Mouse (Mus musculus) frontal cortex, adult (tissue): ENCODE measurements around the gene Coq7.
A peak's percentile ranks its signal among the peaks of the same experiment; 100 is the strongest.

Experiments used
- ATAC-seq: cut with Nextera tagmentation; 2 replicates; pipeline ENCODE4 v1.9.2; 2017; ENCODE audit warnings: mild to moderate bottlenecking, moderate library complexity, mixed read lengths; ENCODE audit not compliant: low TSS enrichment

The Coq7 gene

DNA sequence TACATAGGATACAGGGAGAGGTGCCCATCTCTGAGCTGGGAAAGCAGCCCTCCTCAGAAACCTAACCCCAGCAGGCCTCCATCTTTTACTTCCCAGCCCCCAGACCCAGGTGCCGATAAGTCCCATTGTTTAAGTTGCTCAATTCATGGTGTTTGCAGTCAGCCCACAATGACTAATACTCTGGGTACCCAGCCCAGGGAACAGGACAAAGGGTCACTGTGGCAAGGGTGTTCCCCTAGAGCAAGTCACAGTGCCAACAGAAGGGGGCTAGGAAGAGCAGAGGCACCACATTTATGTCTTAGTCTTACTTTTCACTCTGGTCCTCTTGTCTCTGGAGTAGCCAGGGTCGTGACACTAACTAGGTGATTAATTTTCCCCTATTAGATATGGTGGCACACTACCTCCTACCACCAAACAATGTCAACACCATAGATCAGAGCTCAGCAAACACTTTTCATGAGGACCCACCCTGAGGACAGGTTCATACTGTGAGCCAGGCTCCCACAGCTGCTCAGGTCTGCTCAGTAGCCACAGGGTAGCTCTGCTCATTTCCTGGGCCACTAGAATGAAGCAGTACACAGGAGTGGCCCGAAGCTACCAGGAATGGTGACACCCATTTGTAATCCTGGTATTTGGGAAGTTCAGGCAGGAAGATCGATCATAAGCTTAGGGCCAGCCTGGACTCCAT lies 38.1 kb downstream of the Coq7 start:
- ATAC-seq: no peak

DNA sequence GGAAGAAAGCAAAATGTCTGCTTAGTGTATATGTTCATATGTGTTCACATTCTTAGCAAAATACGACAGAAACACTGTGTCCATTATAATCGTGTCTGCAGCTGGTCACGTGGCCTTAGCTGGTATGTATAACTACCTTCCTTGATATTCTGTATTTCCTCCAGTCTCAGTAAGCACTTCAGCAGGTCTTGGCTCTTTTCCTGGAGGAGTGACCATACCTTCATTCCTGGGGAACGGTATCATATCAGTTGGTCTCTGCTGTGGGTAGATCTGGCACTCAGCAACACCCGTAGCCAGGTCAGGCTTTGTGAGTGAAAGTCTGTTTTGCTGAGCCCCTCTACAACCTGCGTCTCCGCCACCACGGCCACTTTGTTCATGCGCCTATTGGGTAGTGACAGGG lies 39.3 kb downstream of the Coq7 start:
- ATAC-seq: no peak

DNA sequence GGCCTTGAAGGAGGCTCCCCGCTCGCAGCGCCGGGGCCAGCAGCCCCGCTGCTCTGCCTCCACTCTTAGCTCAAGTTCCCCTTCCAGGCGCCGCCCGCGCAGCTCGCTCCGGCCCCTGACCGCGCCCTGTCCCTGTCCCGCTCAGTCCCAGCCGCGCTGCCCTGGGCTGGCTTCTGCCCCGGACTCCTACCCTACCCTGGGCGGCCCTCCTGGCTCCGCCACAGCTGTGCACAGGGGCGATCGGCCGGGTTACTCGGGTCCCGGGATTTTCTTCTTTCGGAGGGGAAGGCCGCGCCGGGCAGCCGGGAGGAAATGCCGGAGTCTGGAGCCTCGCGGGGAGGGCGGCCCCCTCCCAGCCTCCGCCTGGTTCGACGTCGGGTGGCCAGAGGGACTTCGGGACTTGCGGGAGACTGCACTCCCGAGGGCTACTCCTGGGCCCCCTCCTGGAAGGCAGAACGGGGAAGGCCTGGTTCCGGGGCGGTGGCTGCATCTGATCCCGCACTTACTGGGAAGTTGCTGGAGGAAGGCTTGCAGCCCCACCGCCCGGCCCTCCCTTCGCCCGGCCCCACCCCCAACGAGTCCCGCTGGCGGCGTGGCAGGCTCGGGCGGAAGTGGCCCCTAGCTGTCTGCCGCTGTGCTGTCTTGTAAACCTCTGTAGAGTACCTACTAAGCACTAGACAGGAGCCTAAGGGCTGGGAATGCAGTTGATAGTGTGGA lies 41.6 kb downstream of the Coq7 start, which contains the start of gene Itpripl2:
Gene Itpripl2 (minus strand): TSS at position 545 of the 717 bp plus-strand sequence.
- ATAC-seq: peak; percentile 44

DNA sequence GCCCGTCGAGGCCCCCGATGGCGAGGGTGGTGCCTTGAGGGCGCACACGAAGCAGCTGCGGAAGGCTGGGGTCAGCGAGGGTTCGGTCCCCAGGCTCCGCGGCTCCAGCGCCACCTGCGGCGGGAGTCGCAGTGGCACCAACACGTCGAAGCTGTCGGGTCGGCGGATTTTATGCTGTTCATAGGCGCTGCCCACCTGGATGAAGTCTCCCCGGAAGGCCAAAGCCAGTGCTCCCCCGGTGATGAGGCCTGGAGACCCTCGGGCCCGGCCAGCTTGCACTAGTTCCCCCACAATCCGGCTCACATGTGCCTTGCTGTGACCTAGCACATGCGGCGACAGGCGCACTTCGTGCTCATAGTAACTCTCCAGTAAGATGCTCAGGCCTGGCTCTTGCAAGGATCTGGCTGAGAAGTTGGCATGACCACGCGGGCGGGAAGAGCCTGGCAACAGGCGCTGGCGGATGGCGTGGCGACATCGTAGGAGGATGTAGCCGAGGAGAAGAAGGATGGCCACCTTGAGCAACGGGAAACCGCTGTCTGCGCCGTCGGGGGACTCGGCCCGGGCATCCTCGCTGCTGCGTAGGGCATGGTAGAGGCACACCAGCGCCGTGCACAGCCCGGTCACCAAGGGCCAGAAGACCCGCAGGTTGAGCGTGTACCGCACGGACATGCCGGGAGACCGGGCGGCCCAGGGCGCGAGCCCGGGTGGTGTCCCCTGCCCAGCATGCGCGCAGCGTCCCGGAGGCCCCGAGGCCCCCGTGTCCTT lies 42.3 kb downstream of the Coq7 start:
- ATAC-seq: no peak

DNA sequence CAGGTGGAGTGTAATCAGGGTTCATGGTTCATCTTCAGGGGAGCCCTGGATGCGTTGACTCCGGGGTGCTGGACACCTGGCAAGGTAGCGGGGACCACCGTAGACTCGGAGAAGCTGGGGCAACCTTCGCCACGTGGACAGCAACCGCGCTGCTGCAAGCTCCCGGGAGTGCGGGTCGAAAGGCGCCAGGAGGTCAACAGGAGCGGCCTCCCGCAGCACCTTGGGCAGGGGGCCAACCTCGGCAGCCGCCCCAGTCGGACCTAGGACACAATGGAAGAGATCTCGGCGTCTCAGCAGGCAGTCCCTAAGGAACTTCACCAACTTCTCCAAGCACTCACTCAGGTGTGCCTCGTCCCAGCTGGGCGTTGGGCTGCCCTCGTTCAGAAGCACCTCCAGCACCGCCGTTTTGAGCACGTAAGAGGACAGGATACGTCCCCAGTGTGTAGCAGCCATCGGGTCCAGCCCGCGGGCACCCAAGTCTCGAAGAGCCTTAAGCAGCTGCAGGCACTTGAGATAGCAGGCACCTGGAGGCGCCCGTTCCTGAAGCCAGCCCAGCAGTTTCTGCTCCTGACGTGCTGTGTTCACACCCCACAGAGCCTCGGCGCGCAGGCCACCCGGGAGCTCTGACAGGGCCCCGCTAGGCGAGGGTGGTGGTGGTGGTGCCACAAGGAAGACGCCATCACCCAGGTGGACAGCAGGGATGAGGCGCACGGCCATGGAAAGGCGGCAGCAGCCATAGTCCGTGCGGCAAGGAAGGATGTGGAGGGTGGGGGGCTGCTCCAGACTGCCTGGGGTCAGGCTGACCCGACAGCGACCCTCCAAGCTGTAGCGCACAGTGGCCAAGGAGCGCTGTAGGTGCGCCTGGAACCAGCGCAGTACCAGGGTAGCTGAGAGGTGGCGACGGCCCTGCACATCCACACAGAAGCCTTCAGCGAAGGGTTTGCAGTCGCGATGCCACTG lies 43.2 kb downstream of the Coq7 start:
- no peak for ATAC-seq

DNA sequence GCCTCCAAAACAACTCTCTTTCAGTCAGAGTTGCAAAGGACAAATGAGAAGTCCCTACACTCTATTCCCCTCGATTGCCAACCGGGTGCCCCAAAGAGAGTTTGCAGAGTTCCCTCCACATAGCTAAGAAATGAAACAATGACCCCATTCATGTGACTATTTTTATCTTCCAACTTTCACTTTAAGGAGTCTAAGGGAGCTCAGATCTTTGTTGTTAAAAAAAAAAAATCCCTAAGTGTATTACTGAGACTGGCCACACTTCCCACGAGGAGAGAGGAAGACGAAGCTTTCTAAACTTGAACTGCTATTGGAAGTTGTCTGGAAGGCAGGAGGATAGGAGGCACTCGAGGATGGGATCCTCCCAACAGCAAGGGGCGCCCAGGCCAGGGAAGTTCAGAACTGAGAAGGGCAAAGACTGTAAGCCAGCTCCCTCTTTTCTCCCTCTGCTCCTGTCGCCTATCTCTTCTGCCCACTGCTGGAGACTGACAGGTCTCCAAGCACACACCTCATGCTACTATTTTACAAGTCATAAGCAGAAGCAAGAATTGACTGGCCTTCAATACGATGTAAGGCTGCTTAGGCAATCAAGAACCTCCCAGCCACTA lies 45.0 kb downstream of the Coq7 start:
- no peak for ATAC-seq

DNA sequence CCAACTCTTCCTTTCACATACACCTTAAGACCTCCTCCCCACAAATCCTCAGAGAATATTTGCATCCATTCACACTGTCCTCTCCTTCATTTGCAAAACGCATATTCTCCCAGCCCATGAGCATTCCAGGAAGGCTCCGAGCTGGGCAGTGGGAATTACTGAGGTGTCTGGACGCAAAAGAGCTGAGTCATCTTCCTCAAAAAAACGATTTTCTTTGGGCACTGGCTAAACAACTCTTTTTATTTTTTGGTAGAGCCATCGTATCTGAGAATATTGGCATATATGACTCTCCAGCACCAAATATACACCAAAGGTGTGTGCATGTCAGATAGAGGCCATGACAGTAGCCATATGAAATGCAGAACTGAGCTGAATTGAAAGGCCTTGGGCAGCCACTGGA lies 46.2 kb downstream of the Coq7 start:
- no peak for ATAC-seq

DNA sequence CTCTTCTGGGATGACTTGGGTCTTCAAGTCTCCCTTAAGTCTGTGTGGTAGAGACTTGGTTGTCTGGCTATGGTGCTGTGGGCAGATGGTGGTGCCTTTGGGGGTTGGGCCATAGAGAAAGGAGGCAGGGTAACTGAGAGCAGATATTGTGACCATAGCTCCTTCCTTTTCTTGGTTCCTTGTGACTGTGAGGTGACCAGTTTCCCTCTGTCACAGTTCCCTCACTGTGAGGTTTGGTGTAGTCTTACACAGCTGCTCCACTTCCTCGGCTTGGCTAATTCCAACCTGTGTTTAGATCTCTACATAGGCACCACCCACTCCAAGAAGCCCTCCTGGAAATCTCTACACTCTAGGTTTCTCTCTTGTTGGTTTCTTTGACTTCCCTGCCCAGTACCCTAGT lies 49.2 kb downstream of the Coq7 start:
- peak; percentile 16; the same call in 1 of the 2 replicates for ATAC-seq

DNA sequence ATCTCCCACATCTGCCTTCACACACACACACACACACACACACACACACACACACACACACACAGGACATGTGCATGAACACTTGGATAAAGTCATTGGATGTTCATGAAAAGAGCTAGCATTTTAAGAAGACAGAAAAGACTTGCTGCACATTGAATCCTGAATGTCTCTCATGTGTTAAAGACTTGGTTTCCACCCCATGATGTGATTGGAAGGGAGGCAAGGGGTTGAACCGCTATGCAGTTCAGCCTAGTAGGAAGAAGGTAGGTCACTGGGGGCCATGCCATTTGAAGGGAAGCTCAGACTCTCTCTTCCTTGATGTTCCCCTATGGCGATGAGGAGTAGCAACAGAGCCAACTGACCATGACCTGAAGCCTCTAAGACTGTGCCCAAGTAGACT lies 51.2 kb downstream of the Coq7 start:
- no peak for ATAC-seq

DNA sequence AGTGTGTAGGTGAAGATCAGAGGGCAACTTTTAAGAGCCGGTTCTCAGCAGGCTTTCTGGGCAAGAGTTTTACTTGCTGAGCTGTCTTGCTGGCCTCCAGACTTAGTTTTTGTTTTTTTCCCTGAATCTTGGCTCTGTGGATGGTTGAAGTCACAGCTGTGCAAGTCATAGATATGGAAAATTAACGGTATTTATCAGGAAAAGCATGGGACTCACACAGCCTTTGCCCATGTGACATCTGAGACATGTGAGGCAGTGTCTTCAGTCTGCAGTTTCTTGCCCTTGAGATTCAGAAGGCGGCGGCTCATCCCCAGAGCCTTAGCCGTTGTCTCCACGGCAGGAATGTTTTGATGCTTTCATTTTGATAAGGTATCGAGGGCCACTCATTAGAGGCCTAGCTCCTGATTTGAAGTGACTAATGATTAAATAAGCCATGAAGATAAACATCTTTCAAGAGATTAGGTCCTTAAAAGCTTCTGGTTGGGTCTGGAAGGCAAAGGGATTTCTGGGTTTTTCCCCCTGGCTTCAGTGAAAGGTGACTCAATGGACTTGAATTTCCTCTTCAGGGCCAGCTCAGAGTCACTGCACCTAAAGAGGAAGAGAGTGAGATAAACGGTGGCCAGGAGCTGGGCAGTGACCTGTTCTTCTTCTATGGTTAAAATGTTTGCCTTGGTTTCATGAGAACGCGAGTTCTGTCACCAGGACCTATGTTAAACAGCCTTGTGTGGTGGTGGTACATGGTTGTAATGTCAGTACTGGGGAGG lies 51.9 kb downstream of the Coq7 start:
- no peak for ATAC-seq

DNA sequence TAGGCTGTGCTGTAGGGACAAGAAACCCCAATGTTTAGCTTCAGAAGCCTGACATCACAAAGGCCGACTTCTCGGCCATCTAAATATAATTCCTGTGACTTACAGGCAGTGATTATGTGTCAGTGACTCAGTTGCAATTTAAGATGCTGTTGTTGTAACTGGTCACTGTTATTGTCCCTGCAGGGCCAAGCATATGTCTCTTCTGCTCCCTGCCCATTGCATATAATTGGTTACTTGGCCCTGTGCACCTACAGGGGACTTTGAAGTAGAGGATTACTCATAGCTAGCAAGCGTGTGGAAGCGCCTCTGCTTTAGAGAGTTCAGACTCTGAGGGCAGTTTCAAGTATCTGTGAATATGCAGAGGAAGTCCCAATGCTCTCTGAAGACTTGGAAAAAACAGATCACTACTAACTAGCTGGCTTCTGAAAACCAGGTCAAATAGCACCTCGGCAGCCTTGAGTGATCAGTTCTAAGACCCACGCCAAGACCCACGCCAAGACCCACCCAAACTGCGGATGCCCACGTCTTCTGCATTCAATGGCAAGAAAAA lies 52.9 kb downstream of the Coq7 start:
- ATAC-seq: no peak

DNA sequence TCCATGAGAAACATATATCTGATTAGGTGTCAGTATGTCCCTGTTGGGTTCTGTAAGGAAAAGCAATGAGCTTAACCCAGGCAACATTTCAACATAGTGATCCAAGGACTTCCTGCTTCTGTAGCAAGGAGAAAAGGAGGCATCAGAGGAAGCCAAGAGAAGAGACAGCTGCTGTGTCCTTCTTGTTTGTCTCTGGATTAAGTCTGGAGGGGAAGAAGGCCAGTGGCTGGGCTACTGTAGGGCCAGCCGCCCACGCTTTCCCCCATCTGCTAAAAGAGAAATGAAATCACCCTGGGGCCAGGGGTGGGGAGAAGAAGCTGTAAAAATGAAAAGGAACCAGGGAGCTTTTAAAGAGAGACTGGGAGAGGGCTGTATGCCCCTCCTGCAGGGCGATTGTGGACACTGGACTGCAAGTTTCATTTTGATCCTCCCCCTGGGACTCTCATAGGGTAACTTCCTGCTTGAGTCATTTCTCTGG lies 54.3 kb downstream of the Coq7 start:
- no peak for ATAC-seq

DNA sequence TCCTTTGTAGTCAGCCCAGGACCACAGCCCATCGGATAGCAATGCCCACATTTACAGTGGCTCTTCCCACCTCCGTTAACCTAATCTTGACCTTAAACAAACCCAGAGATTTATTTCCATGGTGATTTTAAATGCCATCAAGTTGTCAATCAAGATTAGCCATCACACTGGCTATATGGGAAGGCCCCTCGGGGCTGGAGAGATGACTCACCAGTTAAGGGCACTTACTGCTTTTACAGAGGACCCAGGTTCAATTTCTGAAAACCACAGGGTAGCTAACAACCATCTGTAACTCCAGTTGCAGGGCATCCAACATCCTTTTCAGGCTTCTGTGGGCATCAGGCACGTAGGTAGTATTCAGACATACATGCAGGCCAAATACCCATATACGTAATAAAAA lies 56.7 kb downstream of the Coq7 start:
- ATAC-seq: no peak

DNA sequence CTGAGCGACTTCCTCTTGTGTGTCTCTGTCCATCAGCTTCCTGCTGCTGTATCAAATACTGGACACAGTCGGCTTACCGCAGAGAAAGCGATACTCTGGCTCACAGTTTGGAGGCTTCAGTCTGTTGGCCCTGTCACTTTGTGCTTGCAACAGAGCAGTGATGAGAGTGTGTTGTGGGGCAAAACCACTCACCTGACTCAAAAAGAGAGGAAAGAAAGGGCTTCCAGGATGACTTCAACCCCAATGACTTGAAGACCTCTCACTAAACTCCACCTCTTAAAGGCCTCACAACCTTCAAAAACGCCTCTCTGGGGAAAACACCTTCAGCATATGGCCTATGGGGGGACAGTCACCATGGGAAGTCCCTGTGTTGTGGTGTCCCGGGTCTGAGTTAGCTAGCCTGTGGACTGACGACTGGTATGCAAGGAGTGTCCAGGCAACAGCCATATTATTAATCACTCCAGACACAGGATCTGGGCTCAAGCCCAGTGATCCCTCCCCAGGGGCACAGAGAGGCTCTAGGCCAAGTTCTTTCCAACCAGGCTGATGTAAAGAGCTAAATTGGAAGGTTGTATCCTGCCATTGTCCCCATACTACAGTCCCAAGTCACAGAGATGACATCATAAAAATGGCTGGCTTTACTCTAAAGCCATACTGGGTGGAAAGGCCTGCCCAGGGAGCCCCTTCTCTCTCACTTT lies 58.0 kb downstream of the Coq7 start:
- no peak for ATAC-seq

DNA sequence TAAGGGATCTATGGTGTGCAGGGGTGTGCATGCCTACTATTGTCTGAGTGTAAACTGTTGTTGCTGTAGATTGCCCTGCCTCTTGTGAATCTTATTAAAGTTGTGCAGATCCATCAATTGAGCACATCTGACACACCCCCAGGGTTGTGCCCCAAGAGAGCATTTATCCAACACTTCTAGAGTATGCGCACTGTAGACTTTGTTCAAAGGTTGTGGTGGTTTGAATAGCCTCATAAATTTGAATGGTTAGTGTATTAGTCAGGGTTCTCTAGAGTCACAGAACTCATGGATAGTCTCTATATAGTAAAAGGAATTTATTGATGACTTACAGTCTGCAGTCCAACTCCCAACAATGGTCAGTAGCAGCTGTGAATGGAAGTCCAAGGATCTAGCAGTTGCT lies 60.3 kb downstream of the Coq7 start:
- ATAC-seq: no peak

DNA sequence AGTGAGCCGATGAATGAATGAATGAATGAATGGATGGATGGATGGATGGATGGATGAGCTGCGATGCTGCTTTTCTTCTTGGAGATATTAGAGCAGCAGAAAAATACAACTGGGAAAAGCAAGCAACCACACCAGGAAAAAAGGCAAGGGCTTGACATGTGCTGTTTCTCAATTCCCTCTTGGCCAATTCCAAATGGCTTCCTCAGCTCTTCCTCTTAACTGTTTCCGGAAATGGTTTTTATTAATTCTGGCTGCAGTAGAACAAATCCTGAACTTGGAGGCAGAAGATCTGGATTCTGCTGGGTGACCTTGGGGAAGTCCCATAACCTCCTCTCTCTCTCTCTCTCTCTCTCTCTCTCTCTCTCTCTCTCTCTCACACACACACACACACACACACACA lies 65.1 kb downstream of the Coq7 start:
- ATAC-seq: no peak

DNA sequence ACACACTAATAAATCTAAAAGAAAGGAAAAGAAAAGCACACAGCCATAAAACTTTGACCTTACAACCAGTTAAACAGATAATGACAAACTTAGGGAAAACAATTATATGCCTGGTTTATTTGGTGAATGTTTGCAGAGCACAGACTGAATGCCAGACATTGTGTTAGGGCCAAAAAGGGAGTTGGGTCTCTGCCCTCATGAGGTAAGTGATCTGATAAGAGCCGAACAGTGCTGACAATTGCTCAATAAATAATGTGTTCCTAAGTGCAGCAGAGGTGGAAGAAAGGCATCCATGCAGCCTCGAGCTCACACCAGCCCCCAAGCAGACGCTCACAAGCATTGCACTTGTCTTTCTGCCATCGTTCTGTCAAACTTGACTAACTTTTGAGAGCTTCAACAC lies 68.7 kb downstream of the Coq7 start:
- ATAC-seq: no peak

DNA sequence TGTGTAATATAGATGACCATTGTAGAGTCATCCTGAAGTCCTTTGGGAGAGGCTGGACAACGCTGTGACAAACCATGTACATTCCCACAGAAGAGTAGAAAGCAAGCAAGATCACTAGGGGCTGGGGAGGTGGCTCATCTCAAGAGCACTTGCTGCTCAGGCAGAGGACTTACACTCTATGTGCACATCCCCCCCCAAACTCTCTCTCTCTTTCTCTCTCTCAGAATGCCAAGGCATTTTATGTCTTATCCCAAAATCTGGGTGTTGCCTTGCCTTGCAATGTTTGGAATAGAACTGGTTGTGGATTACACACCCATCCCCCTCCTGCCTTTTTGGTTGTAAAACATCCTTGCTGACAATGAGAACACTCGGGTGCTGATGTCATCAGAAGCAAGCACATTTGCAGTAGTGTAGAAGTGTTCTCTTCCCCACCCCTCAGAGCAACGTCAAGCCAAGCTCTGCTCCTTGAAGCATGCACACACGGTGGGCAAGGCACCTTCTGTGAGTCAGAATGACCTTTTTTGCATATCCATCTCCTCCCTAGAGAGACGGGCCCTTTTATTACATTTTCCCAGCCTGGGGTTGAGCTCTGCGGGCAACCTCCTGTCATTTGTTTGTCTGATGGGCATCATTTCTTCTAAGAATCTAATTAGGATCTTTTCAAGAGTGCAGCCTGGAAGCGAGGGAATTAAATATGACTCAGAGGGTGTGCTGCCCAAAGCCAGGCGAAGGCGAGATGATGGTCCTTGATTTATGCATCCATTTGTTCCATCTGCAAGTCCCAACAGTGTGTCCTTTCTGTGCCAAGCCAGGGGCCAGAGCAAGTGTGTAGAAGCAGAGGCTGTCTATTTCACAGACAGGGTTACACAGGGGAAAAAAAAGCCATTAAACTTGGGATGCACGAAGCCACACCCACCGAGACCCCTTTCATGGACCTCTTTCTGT lies 70.1 kb downstream of the Coq7 start:
- ATAC-seq: no peak
